Mouse (Mus musculus): ENCODE results near the gene Xab2. TPM values are rescaled to one million over a fixed set of nuclear protein-coding genes. Genes with fewer than 3 reads are reported as not detected.
A peak's percentile ranks its signal among the peaks of the same experiment; 100 is the strongest.
"Not testable (repeated sequence)": the region's sequence is repeated elsewhere in the genome, so short reads cannot be mapped to it uniquely, and the experiment has no call there.

Gene Xab2
- polyA plus RNA-seq, 2 experiments from 2014 or later: 87.5 to 131 TPM

GRCm38 (mm10) chr8:3609046-3609815 is 11.9 kb downstream of the Xab2 start:
- no peak for ATAC-seq

DNA sequence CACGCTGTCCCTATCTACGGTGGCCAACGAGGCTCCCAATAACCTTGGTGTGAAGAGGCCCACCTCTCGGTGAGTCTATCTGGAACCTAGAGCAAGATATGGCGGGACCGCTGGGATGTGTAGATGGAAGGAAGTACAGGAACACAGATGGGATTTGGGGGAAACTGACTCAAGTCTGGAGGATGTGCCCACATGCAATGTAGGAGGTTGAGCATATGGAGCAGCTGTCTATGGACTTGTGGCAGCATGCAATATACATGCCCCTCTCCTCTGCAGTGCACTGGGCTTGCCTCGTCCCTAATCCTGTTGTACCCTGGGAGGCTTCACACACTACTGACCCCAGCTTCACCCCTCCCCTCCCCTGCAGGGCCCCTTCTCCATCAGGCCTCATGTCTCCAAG is 13.3 kb downstream of the Xab2 start:
- ATAC-seq: no peak

- ATAC-seq: no peak
These were observed 14.5 kb downstream of the Xab2 start for GRCm38 (mm10) chr8:3606593-3606992.

- ATAC-seq: no peak
These were observed 17.7 kb downstream of the Xab2 start for GRCm38 (mm10) chr8:3603439-3603838.

GRCm38 (mm10) chr8:3600401-3600800 is 20.7 kb downstream of the Xab2 start:
- no peak for ATAC-seq

- no peak for ATAC-seq
These were observed 21.9 kb downstream of the Xab2 start for GRCm38 (mm10) chr8:3599219-3599618.

GRCm38 (mm10) chr8:3598054-3598453 is 23.1 kb downstream of the Xab2 start:
- no peak for ATAC-seq

DNA sequence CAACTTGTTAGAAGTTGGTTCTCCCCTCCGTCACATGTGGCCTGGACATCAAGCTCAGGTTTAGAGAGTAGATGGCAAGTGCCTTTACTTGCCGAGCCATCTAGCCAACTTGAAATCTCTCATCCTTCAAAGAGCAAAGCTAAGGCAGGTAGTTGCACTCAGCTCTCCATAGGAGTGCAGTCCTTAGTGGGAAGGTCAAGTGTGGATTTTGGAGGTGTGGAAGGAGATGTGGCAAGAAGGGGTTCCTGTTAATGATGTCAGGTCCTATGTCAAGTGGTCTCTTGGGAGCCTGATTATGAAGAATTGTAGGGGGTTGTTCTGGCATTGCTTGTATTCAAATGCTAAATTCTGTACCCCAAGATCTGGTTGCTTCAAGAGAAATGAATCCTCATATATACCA is 26.6 kb downstream of the Xab2 start:
- ATAC-seq: no peak

- no peak for ATAC-seq
These were observed 27.6 kb downstream of the Xab2 start for GRCm38 (mm10) chr8:3593470-3593869.

- no peak for ATAC-seq
These were observed 32.9 kb downstream of the Xab2 start for GRCm38 (mm10) chr8:3588258-3588633.

- peak; percentile 39 for ATAC-seq
These were observed 33.5 kb downstream of the Xab2 start for GRCm38 (mm10) chr8:3587391-3588257.

DNA sequence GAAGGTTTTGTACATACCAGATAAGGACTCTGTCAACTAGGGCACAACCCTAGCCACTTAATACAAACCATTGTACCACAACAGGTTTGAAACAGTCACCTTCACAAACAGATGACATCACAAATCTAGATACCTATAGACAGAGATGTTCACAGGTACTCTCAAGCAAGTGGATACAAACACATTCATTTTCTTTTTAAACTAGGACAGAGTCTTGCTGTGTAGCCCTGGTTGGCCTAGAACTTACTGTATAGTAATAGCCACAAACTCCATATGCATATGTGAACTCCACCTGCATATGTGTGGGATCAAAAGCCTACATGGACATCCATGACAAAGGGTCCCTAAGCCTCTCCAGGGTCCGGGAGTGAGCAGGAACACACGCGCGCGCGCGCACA is 34.1 kb downstream of the Xab2 start, which contains the start of gene Camsap3:
TSS of gene Camsap3 (plus strand) at position 301 of the 398 bp plus-strand sequence.
- no peak for ATAC-seq

GRCm38 (mm10) chr8:3586452-3586851 is 34.7 kb downstream of the Xab2 start:
- ATAC-seq: no peak

GRCm38 (mm10) chr8:3581961-3582360 is 39.2 kb downstream of the Xab2 start:
- not testable (repeated sequence) for ATAC-seq

DNA sequence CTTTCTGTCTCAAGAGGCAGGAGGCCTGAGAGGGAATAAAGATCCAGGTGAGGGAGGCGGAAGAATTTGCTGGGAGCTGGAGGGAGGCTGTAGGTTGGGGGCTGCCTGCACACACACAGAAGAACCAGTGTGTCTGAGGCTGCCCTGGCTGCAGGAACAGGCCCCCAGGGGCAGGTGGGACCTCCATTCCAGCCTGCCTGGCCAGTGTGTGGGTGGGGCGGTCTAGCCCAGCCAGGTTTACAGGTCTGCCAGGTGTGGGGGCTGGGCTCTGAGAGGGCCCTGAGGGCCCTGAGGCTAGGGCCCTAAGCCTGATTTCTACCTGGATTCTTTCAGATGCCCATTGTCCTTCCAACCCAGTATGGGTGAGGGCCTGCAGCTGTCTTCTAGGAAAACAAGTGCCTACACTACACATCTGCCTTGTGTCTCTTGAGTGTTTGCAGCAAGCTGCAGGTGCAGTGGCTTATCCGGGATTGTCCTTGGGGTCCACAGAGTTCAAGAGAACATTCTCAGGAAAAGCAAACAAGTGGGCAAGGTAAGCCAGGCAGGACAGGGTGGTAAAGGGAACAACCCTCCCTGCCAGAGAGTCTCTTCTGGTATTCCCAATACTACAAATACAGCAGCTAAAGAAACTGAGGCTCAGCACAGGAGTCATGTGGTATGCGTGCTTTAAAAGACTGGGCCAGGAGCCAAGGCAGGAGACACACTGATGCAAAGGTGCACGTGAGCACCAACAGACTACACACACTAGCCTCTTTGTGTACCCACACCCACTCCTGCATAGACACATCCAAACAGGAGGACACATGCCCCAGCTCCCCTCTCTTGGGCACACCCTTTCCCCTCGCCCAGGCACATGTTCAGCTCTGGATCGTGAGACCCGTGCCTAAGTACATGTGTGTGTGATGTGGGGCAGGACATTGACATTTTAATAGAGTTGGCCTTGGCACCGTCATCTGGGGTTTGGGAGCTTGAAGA is 41.4 kb downstream of the Xab2 start:
- ATAC-seq: no peak

DNA sequence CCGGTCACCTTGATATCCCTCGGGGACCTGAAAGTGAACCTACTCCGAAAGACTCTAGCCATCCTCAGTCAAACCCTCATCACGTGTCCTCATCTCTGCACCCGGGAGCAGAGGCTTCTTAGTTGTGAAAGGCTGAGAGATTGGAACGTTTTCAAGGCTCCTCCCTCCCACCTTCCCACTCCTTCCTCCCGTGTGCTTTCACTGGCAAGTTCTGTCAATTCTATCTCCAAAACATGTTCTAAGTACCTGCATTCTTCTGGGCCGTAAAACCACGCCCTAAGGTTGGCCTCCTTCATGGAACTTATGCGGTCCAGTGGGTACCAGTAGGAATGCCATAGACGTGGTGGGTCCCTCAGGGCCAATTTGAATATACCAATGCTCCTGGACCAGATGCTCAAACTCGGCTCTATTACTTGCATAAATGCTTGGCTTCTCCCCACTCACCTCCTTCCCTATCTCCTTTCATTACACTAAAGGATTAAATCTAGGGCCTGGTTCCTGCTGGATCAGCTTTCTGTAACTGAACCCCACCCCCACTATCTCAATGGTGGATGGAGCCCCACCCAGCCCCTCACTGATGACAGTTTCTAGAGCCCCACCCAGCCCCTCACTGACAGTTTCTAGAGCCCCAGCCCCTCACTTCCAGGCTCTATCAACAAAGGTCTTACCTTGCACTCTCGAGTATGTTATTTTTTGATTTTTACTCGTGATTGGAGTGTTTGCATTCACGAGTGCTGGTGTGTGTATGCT is 44.7 kb downstream of the Xab2 start:
- no peak for ATAC-seq

DNA sequence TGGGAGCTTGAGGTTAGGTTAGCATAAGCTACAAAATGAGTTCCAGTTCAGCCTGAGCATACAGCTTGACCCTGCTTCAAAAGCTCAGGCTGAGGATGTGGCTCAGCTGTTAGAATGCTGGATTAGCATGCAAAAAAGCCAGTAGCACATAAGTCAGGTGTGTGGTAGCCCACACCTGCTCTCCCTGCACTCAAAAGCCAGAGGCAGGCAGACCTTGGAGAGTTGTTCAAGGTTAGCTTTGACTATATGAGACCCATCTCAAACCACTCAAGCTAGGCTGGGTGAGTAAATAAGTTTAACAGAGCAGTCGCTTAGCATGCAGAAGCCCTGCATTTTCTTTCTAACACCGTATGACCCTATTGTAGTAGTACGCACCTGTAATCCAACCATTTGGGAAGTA is 46.6 kb downstream of the Xab2 start:
- no peak for ATAC-seq

- ATAC-seq: no peak
These were observed 51.3 kb downstream of the Xab2 start for GRCm38 (mm10) chr8:3569784-3570183.

GRCm38 (mm10) chr8:3568378-3568777 is 52.7 kb downstream of the Xab2 start:
- ATAC-seq: no peak

DNA sequence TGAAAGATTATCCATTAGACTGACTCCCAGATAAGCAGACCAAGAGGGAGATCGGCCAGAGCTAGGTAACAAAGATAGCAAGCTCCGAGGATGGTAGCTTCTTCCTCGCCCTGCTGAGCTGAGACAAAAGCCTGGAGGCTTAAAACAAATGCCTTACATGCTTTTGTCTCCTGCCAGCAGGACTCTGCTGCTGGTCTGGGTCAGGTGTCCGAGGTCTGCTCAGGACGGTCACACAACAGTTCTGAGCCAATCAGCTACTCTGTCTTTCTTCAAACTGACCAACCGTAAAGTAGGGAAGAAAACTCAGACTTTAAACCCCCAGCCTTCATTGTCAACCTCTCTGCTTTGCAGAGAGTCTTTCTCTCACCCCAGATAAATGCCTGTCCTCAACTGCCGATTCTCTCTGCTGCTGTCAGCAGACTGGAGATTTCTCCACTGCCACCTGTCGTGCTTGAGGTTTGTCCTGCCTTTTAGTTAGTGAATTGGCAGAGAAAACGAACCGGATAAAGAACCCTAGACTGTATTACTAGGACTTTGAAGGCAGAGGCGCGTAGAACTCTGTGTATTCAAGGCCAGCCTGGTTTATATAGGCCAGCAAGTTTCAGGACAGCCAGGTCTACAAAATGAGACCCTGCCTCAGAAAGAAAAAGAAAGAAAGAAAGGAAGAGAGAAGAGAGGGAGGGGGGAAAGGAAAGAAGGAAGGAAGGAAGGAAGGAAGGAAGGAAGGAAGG is 53.3 kb downstream of the Xab2 start, which contains the start of gene C330021F23Rik:
TSS of gene C330021F23Rik (plus strand) at position 350 of the 731 bp plus-strand sequence.
- no peak for ATAC-seq
